Mouse (Mus musculus) G1E (cell line): ENCODE results near the gene Abcg1.

Experiments
- CTCF ChIP-seq: IDR thresholded peaks from 2 replicates; pipeline ENCODE4 v1.5.1; 2012; ENCODE audit warnings: low read depth, low read length, inconsistent platforms, mixed read lengths
- GATA1 ChIP-seq: IDR thresholded peaks from 2 replicates; pipeline ENCODE4 v1.6.1; 2012; ENCODE audit warnings: borderline replicate concordance, low read length, inconsistent platforms, mixed read lengths
- TAL1 ChIP-seq: conservative IDR thresholded peaks from 2 replicates; pipeline ENCODE4 v1.6.1; 2012; ENCODE audit warnings: low read depth, low read length, inconsistent platforms, mixed read lengths

DNA sequence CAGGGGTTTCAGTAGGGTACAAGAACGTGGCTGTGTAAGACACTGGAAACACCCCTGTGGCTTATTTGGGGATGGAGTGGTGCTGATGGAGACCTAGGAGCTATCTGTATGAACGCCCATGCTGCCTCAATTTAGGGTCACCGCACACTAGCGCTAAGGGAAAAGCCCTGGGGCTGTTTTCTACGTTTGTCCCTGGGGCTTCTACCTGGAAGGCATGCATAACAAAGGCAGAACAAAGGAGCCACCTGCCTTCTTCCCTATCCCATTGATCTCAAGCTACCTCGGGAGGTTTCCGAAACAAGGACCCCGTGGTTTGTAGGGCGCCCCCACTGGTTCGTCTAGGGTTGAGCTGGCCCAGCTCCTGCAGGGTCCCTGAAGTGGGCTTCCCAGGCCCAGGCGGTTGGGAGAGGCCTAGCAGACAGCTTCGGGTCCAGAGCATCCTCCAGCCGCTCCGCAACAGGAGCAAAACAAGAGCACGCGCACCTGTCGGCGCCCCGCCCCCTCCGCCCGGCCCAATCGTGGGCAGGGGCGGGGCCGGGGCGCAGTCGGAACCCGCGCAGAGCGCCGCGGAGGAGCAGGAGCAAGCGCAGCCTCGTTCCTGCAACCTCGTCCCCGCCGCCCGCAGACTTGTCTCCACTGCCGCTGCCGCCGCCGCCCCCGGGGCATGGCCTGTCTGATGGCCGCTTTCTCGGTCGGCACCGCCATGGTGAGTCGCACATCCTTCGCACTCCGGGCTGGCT is at the start of gene Abcg1:
- TF ChIP-seq CTCF (no peak), GATA1 (no peak), TAL1 (no peak)
